9 mouse cellular contexts compared by ENCODE assay signal in the genomic region with DNA sequence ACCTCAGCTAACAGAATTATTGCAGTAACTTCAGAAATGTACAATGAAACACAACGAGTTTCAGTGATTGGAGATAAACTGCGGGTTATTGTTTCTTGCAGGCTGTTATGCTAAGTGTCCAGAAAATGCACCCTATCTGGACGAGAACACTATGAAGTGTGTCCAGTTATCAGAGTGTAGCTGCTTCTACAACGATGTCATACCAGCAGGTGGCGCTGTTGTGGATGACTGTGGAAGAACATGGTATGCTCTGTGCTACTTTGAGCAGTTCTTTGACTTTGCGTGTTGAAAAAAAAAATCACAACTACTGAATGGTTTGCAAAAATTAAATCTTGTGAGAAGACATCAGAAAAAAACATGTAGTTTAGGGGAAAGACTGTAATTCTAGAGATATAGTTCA.
A peak's percentile ranks its signal among the peaks of the same experiment; 100 is the strongest.
DNase-seq lines count a peak whose midpoint lies in the region; ATAC-seq lines count a peak whose summit lies in the region.
"Had no signal": no experiment of that assay in that cellular context is flagged by ENCODE, and none has a peak within 500 bp of the region (broad histone marks: within the 10 kb centered on the region; RNA-seq: fewer than 3 reads in every experiment).

No protein-coding gene starts in this region.

- peak; percentile 16 for DNase-seq in hindbrain, embryonic 10.5 days (ENCODE audit: low spot score)
- peak; percentile 38 to 41 for DNase-seq in right cerebral cortex, postnatal 10 days (ENCODE audit: low spot score in 2 of 2)
- no peak for DNase-seq in right cerebral cortex, postnatal 36 days (ENCODE audit: low spot score in 2 of 2)
- DNase-seq in adrenal gland, postnatal 25 days = peak; percentile 32
- DNase-seq in naive thymus-derived CD4-positive, alpha-beta T cell, adult 2 months (ENCODE audit: low read depth) = peak; percentile 1
- no peak for DNase-seq in cerebellum, adult 9-10 months

- no peak overlapping the region for H3K4me3 ChIP-seq in hindbrain, embryonic 10.5 days
- H3K4me3 ChIP-seq in hindbrain, embryonic 12.5 days = no peak overlapping the region
- H3K4me3 ChIP-seq: limb, embryonic 13.5 days had no signal

- no peak overlapping the region for H3K9ac ChIP-seq in hindbrain, embryonic 12.5 days
- H3K9ac ChIP-seq: limb, embryonic 13.5 days had no signal

- H3K4me2 ChIP-seq in hindbrain, embryonic 12.5 days (replicated peaks) = no peak overlapping the region
- H3K4me2 ChIP-seq: limb, embryonic 13.5 days had no signal

- 0 out of 2 replicates have a peak, but pooled peaks cover 2% of the 10 kb centered on the region for H3K4me1 ChIP-seq in hindbrain, embryonic 10.5 days (replicated peaks)
- H3K4me1 ChIP-seq in hindbrain, embryonic 12.5 days = no peaks in the 10 kb centered on the region
- H3K4me1 ChIP-seq: limb, embryonic 13.5 days had no signal

- no peaks in the 10 kb centered on the region for H3K36me3 ChIP-seq in hindbrain, embryonic 10.5 days
- no peaks in the 10 kb centered on the region for H3K36me3 ChIP-seq in hindbrain, embryonic 12.5 days
- H3K36me3 ChIP-seq: limb, embryonic 13.5 days had no signal

- no peaks in the 10 kb centered on the region for H3K27me3 ChIP-seq in hindbrain, embryonic 10.5 days (ENCODE audit: insufficient read depth, poor library complexity, severe bottlenecking)
- H3K27me3 ChIP-seq in hindbrain, embryonic 12.5 days = no peaks in the 10 kb centered on the region
- H3K27me3 ChIP-seq: limb, embryonic 13.5 days had no signal

- no peak for ATAC-seq in hindbrain, embryonic 12.5 days (ENCODE audit: low FRiP score)
- ATAC-seq in erythroid progenitor cell, adult 5-6 weeks (replicated peaks; ENCODE audit: low FRiP score, poor library complexity, severe bottlenecking) = no peak

- WGBS in hindbrain, embryonic 10.5 days = 69% methylated on average over 6 of the region's 6 CpGs
- 69% methylated on average over 6 of the region's 6 CpGs for WGBS in hindbrain, embryonic 12.5 days

- no peak overlapping the region for H3K27ac ChIP-seq in hindbrain, embryonic 10.5 days
- no peak overlapping the region for H3K27ac ChIP-seq in hindbrain, embryonic 12.5 days
- H3K27ac ChIP-seq: limb, embryonic 13.5 days had no signal

- no peaks in the 10 kb centered on the region for H3K9me3 ChIP-seq in hindbrain, embryonic 10.5 days
- H3K9me3 ChIP-seq in hindbrain, embryonic 12.5 days (replicated peaks) = no peaks in the 10 kb centered on the region; the same call in 1 of the 2 replicates

Comparison
In these comparisons a context has a peak if more than half of its experiments do, and no peak if none do; other contexts are left out.
1. DNase-seq: peak in hindbrain, embryonic 10.5 days (single experiment), right cerebral cortex, postnatal 10 days (2 of 2), adrenal gland, postnatal 25 days (single experiment) and naive thymus-derived CD4-positive, alpha-beta T cell, adult 2 months (single experiment); none in right cerebral cortex, postnatal 36 days (0 of 2) and cerebellum, adult 9-10 months (single experiment).